Mouse (Mus musculus) kidney, embryonic 16.5 days (tissue): ENCODE measurements around the gene Pianp. TPM values are rescaled to one million over a fixed set of nuclear protein-coding genes. Genes with fewer than 3 reads are reported as not detected.
"Not testable (repeated sequence)": the region's sequence is repeated elsewhere in the genome, so short reads cannot be mapped to it uniquely, and the experiment has no call there.

Source experiments
- ATAC-seq: fragments of 200-750 bp; cut with Nextera tagmentation; 2 replicates; pipeline ENCODE4 v1.8.0; 2017; ENCODE audit warnings: moderate TSS enrichment; ENCODE audit not compliant: low FRiP score, low TSS enrichment
- H3K27ac ChIP-seq: fragments of 300-500 bp; sonication (generic); 2 replicates; pipeline ENCODE4 v1.5.1; 2014; ENCODE audit warnings: low read length
- H3K27me3 ChIP-seq: fragments of 300-500 bp; sonication (generic); 2 replicates; pipeline ENCODE4 v1.6.1; 2014; ENCODE audit warnings: low read length, control low read depth, mixed read lengths; ENCODE audit not compliant: insufficient read depth
- H3K36me3 ChIP-seq: fragments of 300-500 bp; sonication (generic); 2 replicates; pipeline ENCODE4 v1.6.1; 2014; ENCODE audit warnings: low read length, control low read depth, mixed read lengths; ENCODE audit not compliant: insufficient read depth
- H3K4me1 ChIP-seq: fragments of 300-500 bp; sonication (generic); 2 replicates; pipeline ENCODE4 v1.6.1; 2014; ENCODE audit warnings: low read length, control low read depth, mixed read lengths; ENCODE audit not compliant: insufficient read depth
- H3K4me2 ChIP-seq: fragments of 300-500 bp; sonication (generic); replicated peaks from 2 replicates; pipeline ENCODE4 v1.6.1; 2014; ENCODE audit warnings: low read depth, low read length
- H3K4me3 ChIP-seq: fragments of 300-500 bp; sonication (generic); 2 replicates; pipeline ENCODE4 v1.5.1; 2014; ENCODE audit warnings: mild to moderate bottlenecking, low read length
- H3K9ac ChIP-seq: fragments of 300-500 bp; sonication (generic); replicated peaks from 2 replicates; pipeline ENCODE4 v1.6.1; 2014; ENCODE audit warnings: low read length
- H3K9me3 ChIP-seq: fragments of 300-500 bp; sonication (generic); 2 replicates; pipeline ENCODE4 v1.6.1; 2016; ENCODE audit warnings: low read length, control low read depth
- WGBS: fragments of 180-500 bp; shearing (Covaris S2); extraction: QIAGEN DNeasy Blood & Tissue Kit; methylation state at CpG from one replicate; pipeline ENCODE4 v1.1.7; 2014; 5-methylcytosine and 5-hydroxymethylcytosine counted together
- polyA plus RNA-seq: library from polyadenylated mRNA; unstranded; fragments of >200 nt; fragmentation: Nextera tagmentation; extraction: Ambion mirVana; gene quantifications from 2 replicates; pipeline ENCODE4 v1.2.1, GENCODE M21; 2015

Pianp gene
- polyA plus RNA-seq, 1 experiment from 2014 or later = 2.3 TPM

- Histone ChIP-seq H3K4me1 (peaks cover 6% of the 10 kb centered on the region), H3K27ac (no peak overlapping the region), H3K9ac (no peak overlapping the region), H3K4me3 (no peak overlapping the region), H3K4me2 (no peak overlapping the region), H3K9me3 (no peaks in the 10 kb centered on the region), H3K27me3 (peaks cover 25% of the 10 kb centered on the region), H3K36me3 (no peaks in the 10 kb centered on the region)
- WGBS = 29% methylated on average over 3 of the region's 3 CpGs
- no peak for ATAC-seq
Measured at GRCm38 (mm10) chr6:125003706-125004105, 7.2 kb downstream of the Pianp start.

DNA sequence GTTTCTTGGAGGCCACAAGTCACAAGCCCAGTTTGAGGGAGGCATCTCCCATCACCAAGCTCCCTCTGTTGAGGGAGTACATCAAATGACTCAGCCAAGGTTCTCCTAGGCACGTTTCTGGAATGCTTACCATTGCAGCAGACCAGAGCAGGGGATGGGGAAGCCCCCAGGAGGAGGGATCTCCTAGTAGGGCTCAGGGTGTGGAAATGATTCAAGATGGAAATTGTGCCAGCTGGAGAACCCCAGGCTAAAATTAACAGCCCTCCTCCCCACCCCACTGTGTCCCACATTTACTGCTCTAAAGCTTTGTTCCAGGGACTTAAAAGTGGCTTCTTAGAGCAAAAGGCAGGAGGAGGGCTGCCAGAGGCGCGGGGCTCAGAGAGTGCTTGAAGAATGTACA is 8.6 kb downstream of the Pianp start:
- no peak overlapping the region for H3K27ac ChIP-seq

DNA sequence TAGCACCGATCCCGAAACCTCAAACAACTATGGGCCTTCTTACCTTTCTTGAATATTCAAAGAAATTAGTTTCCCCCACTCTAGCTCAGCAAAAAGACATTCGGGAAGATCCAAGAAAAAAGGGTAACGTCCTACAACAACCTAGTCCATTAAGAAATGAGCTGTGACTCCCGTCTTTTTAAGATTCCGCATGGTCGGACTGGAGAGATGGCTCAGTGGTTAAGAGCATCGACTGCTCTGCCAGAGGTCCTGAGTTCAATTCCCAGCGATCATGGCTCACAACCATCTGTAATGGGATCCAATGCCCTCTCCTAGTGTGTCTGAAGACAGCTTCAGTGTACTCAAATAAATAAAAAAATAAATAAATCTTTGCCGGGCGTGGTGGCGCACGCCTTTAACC is 11.6 kb downstream of the Pianp start:
- H3K4me1 ChIP-seq = peaks cover 19% of the 10 kb centered on the region
- H3K4me3 ChIP-seq = peak overlapping the region; percentile 74
- peak overlapping the region; percentile 70 for H3K4me2 ChIP-seq
- H3K9me3 ChIP-seq = no peaks in the 10 kb centered on the region
- peaks cover 7% of the 10 kb centered on the region for H3K36me3 ChIP-seq
- no peak for ATAC-seq
- WGBS = 39% methylated on average over 13 of the region's 13 CpGs
- no peaks in the 10 kb centered on the region for H3K27me3 ChIP-seq
- H3K27ac ChIP-seq = peak overlapping the region; percentile 99
- H3K9ac ChIP-seq = peak overlapping the region; percentile 79

More for the DNA sequence above, 8.6 kb downstream of the Pianp start:
- no peak overlapping the region for H3K4me3 ChIP-seq
- H3K4me2 ChIP-seq = no peak overlapping the region
- 26% methylated on average over 3 of the region's 3 CpGs for WGBS
- peaks cover 8% of the 10 kb centered on the region for H3K4me1 ChIP-seq
- H3K9me3 ChIP-seq = no peaks in the 10 kb centered on the region
- H3K36me3 ChIP-seq = no peaks in the 10 kb centered on the region
- peaks cover 12% of the 10 kb centered on the region for H3K27me3 ChIP-seq
- ATAC-seq = no peak
- no peak overlapping the region for H3K9ac ChIP-seq

- ATAC-seq = peak; percentile 99
- Histone ChIP-seq H3K4me2 (peak overlapping the region; percentile 70), H3K4me3 (peak overlapping the region; percentile 74), H3K36me3 (peaks cover 10% of the 10 kb centered on the region), H3K27ac (peak overlapping the region; percentile 99), H3K9ac (peak overlapping the region; percentile 99), H3K9me3 (no peaks in the 10 kb centered on the region), H3K27me3 (no peaks in the 10 kb centered on the region), H3K4me1 (peaks cover 19% of the 10 kb centered on the region)
- under 1% methylated on average over 29 of the region's 34 CpGs for WGBS
Measured at GRCm38 (mm10) chr6:125008586-125009128, 12.2 kb downstream of the Pianp start.

DNA sequence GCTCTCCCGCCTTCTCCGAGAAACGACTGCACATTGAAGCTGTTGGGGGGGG is 12.5 kb downstream of the Pianp start, which contains the start of gene Zfp384:
Gene Zfp384, plus strand, starts transcription at position 17 of the 52 bp plus-strand sequence.
- Histone ChIP-seq H3K4me3 (peak within 1 kb of the TSS; percentile 74), H3K27me3 (no peaks in the 10 kb centered on the region), H3K4me2 (peak within 1 kb of the TSS; percentile 70), H3K9ac (peak within 1 kb of the TSS; percentile 99), H3K36me3 (peaks cover 10% of the 10 kb centered on the region), H3K27ac (peak within 1 kb of the TSS; percentile 99), H3K4me1 (peaks cover 19% of the 10 kb centered on the region), H3K9me3 (no peaks in the 10 kb centered on the region)
- no peak for ATAC-seq
- WGBS = 0% methylated on average over 2 of the region's 3 CpGs

DNA sequence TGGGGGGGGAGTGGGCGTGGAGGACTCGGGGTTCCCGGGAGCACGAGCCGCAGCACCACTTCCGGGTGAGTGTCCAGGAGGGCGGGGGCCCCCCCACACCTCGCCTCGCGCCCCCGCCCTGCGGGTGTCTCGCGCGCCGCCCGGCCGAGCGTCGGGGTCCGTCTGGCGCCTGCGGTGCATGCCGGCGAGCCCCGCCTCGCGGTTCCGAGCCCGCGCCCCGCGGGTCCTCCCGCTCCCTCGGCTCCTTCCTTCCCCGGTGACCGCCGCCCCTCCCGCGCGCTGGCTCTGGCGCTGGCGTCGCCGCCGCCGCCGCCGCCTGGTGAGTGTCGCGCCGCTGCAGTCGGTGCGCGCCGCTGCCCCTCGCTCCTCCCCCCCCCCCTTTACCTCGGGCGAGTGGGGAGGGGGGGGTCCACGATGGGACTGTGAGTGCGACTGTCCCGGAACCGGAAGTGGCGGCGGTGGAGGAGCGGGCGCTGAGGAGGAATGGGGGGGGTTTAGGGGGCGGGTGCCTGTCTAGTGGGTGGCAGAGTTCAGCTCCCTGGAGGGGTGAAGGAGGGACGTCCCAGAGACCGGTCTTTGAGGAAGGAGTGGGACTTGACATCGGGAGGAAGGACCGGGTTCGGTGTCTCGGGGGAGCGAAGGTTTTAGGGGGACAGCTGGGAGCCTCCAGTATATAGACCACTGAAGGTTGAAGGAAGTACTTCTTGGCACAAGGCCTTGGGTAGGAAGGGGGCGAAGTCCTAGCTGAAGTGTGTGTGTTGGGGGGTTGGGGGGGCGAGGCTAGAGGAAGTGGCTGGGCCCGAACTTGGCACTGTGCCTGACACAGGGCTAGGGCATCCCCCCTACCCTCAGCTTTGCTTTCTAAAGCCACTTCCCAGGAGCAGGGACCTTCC is 12.9 kb downstream of the Pianp start:
- no peaks in the 10 kb centered on the region for H3K27me3 ChIP-seq
- H3K9me3 ChIP-seq = no peaks in the 10 kb centered on the region
- ATAC-seq = peak; percentile 85
- H3K9ac ChIP-seq = peak overlapping the region; percentile 99
- peak overlapping the region; percentile 99 for H3K27ac ChIP-seq
- under 1% methylated on average over 52 of the region's 78 CpGs for WGBS
- H3K4me1 ChIP-seq = peaks cover 19% of the 10 kb centered on the region
- H3K4me3 ChIP-seq = peak overlapping the region; percentile 74
- H3K36me3 ChIP-seq = peaks cover 10% of the 10 kb centered on the region
- peak overlapping the region; percentile 61 for H3K4me2 ChIP-seq

GRCm38 (mm10) chr6:125017682-125018081 is 21.2 kb downstream of the Pianp start:
- no peaks in the 10 kb centered on the region for H3K9me3 ChIP-seq
- H3K4me2 ChIP-seq = no peak overlapping the region
- peaks cover 40% of the 10 kb centered on the region for H3K36me3 ChIP-seq
- no peak overlapping the region for H3K9ac ChIP-seq
- WGBS = 89% methylated on average over 3 of the region's 3 CpGs
- no peak overlapping the region for H3K27ac ChIP-seq
- H3K4me3 ChIP-seq = no peak overlapping the region
- ATAC-seq = no peak
- H3K4me1 ChIP-seq = no peaks in the 10 kb centered on the region
- H3K27me3 ChIP-seq = no peaks in the 10 kb centered on the region

DNA sequence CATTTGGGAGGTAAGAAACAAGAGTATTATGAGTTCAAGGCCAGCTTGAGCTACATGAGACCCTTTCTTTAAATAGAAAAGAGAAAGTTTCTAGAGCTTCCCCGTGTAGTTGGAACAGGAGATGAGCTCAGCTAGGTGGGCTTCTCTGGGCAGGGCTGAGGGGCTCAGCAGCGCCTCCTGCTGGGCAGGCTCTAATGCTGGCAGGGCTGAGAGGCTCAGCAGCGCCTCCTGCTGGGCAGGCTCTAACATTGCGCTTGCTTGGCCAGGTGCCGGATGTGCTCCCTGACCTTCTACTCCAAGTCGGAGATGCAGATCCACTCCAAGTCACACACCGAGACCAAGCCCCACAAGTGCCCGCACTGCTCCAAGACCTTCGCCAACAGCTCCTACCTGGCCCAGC is 34.0 kb downstream of the Pianp start:
- ATAC-seq, H3K27ac ChIP-seq, H3K4me3 ChIP-seq, H3K4me1 ChIP-seq, H3K27me3 ChIP-seq, H3K4me2 ChIP-seq, H3K9ac ChIP-seq, H3K9me3 ChIP-seq: not testable (repeated sequence)
- peaks cover 50% of the 10 kb centered on the region for H3K36me3 ChIP-seq
- WGBS = 33% methylated on average over 7 of the region's 9 CpGs

GRCm38 (mm10) chr6:125031604-125032003 is 35.1 kb downstream of the Pianp start:
- Histone ChIP-seq H3K9me3 (no peaks in the 10 kb centered on the region), H3K9ac (no peak overlapping the region), H3K36me3 (peaks cover 57% of the 10 kb centered on the region), H3K4me3 (no peak overlapping the region), H3K27ac (no peak overlapping the region), H3K4me2 (no peak overlapping the region), H3K27me3 (no peaks in the 10 kb centered on the region), H3K4me1 (no peaks in the 10 kb centered on the region)
- ATAC-seq = 0 out of 2 replicates have a peak, but pooled peaks have one; percentile 23
- WGBS = 84% methylated on average over 16 of the region's 16 CpGs

GRCm38 (mm10) chr6:125038666-125039065 is 42.2 kb downstream of the Pianp start:
- no peaks in the 10 kb centered on the region for H3K9me3 ChIP-seq
- H3K36me3 ChIP-seq = peaks cover 40% of the 10 kb centered on the region
- peak overlapping the region; percentile 66 for H3K4me3 ChIP-seq
- WGBS = 96% methylated on average over 4 of the region's 4 CpGs
- no peak for ATAC-seq
- H3K27me3 ChIP-seq = no peaks in the 10 kb centered on the region
- peak overlapping the region; percentile 53 for H3K9ac ChIP-seq
- peaks cover 9% of the 10 kb centered on the region for H3K4me1 ChIP-seq
- H3K4me2 ChIP-seq = peak overlapping the region; percentile 58
- H3K27ac ChIP-seq = peak overlapping the region; percentile 84
